Mouse (Mus musculus) limb, embryonic 14.5 days (tissue): Measurements from ENCODE around the gene Tmem42. TPM values are rescaled to one million over a fixed set of nuclear protein-coding genes. Genes with fewer than 3 reads are reported as not detected.

ENCODE experiments used
- ATAC-seq: fragments of 200-750 bp; cut with Nextera tagmentation; 2 replicates; pipeline ENCODE4 v1.8.0; 2017; ENCODE audit warnings: low read depth, moderate number of reproducible peaks, moderate TSS enrichment; ENCODE audit not compliant: low FRiP score
- DNase-seq: peaks from one replicate; pipeline ENCODE4 v3.0.0-alpha.2; 2015; ENCODE audit warnings: low spot score
- H3K27ac ChIP-seq: fragments of 300-500 bp; sonication (generic); replicated peaks from 2 replicates; pipeline ENCODE4 v1.5.1; 2014; ENCODE audit warnings: low read depth, mild to moderate bottlenecking, low read length, moderate library complexity, mixed read lengths
- H3K27me3 ChIP-seq: fragments of 300-500 bp; sonication (generic); 2 replicates; pipeline ENCODE4 v1.6.1; 2014; ENCODE audit warnings: low read length, mixed read lengths; ENCODE audit not compliant: control insufficient read depth, insufficient read depth
- H3K36me3 ChIP-seq: fragments of 300-500 bp; sonication (generic); 2 replicates; pipeline ENCODE4 v1.6.1; 2014; ENCODE audit warnings: mild to moderate bottlenecking, low read length, moderate library complexity, mixed read lengths; ENCODE audit not compliant: control insufficient read depth, insufficient read depth
- H3K4me1 ChIP-seq: fragments of 300-500 bp; sonication (generic); 2 replicates; pipeline ENCODE4 v1.6.1; 2014; ENCODE audit warnings: antibody characterized with exemption, low read length, mixed read lengths; ENCODE audit not compliant: control insufficient read depth, insufficient read depth
- H3K4me2 ChIP-seq: fragments of 300-500 bp; sonication (generic); replicated peaks from 2 replicates; pipeline ENCODE4 v1.6.1; 2014; ENCODE audit warnings: low read depth, mild to moderate bottlenecking, low read length, moderate library complexity; ENCODE audit not compliant: severe bottlenecking
- H3K4me3 ChIP-seq: fragments of 300-500 bp; sonication (generic); replicated peaks from 2 replicates; pipeline ENCODE4 v1.5.1; 2014; ENCODE audit warnings: low read length
- H3K9ac ChIP-seq: fragments of 300-500 bp; sonication (generic); 2 replicates; pipeline ENCODE4 v1.6.1; 2014; ENCODE audit warnings: mild to moderate bottlenecking, low read depth, low read length, moderate library complexity; ENCODE audit not compliant: severe bottlenecking
- H3K9me3 ChIP-seq: fragments of 300-500 bp; sonication (generic); 2 replicates; pipeline ENCODE4 v1.6.1; 2016; ENCODE audit warnings: low read length; ENCODE audit not compliant: control insufficient read depth
- POLR2A ChIP-seq: fragments of 200-500 bp; IDR thresholded peaks from 2 replicates; pipeline ENCODE4 v1.8.0; 2012; ENCODE audit warnings: inconsistent platforms, mild to moderate bottlenecking, moderate library complexity, borderline replicate concordance; ENCODE audit not compliant: insufficient read depth, insufficient read length; ENCODE audit errors: extremely low read depth
- WGBS: fragments of 180-500 bp; shearing (Covaris S2); extraction: QIAGEN DNeasy Blood & Tissue Kit; methylation state at CpG from one replicate; pipeline ENCODE4 v1.1.7; 2014; 5-methylcytosine and 5-hydroxymethylcytosine counted together
- polyA plus RNA-seq, 2 experiments: library from polyadenylated mRNA; depleted of rRNA in 1 of 2; stranded (reverse) in 1 of 2; unstranded in 1 of 2; fragments of >200 nt; fragmentation: Nextera tagmentation in 1 of 2; extraction: Ambion mirVana in 1 of 2; gene quantifications; 2 replicates each; pipeline versions ENCODE4 v1.2.1 to v1.2.3; 2012 to 2014

Gene Tmem42
- polyA plus RNA-seq, 2 experiments: 18.3 to 30.1 TPM

DNA sequence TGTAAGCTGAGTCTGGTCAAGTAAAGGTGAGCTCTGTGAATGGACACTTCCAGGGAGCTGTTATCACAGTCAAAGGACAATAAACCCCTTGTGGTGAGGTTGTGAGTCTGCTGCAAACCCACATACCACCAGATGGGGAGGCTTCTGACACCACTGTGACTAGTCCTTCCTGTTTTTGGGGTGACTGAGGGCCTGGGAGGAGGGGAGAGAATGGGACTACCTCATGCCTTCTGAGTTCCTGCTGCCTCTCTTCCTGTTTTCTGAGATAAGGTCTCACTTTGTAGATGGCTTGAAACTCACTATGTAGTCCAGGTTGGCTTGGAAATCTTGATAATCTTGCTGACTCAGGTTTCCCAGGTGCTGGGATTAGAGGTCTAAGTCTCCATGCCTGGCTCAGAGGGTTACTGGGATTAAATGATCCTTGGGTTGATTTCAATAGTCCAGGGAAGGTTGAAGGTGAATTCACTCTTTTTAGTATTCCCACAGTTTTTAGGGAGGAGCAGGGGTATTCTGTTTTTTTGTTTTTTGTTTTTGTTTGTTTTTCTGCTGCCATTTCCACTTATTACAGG, 37.7 kb downstream of the Tmem42 start:
- Histone ChIP-seq H3K36me3 (no peaks in the 10 kb centered on the region), H3K4me3 (no peak overlapping the region), H3K27ac (no peak overlapping the region), H3K9me3 (no peaks in the 10 kb centered on the region), H3K4me2 (no peak overlapping the region), H3K9ac (no peak overlapping the region), H3K27me3 (no peaks in the 10 kb centered on the region), H3K4me1 (no peaks in the 10 kb centered on the region)
- DNase-seq: no peak
- ATAC-seq: no peak
- TF ChIP-seq POLR2A: no peak

DNA sequence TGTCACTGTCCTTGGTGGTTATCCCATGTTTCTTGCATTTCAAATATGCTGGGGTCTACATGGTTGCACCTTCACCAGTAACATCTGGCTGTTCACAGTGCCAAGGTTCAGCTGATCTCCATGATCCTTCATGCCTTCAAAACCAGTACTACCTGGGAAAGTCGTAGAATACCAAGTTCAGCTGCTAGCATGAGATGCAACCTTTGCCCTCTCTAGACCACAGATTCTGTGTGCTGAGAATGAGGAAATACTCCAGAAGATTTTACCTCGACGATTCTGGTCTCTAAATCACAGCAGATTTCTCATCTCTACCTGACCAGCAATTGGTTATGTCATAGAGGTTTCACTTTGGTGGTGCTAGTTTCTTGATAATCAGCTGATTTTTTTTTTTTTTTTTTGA, 39.0 kb downstream of the Tmem42 start:
- Histone ChIP-seq H3K4me2 (no peak overlapping the region), H3K27me3 (no peaks in the 10 kb centered on the region), H3K9ac (no peak overlapping the region), H3K9me3 (no peaks in the 10 kb centered on the region), H3K36me3 (no peaks in the 10 kb centered on the region), H3K27ac (no peak overlapping the region), H3K4me3 (no peak overlapping the region), H3K4me1 (no peaks in the 10 kb centered on the region)
- no peak for DNase-seq
- ATAC-seq: no peak
- no peak for TF ChIP-seq POLR2A
- 80% methylated on average over 3 of the region's 3 CpGs for WGBS

Other genes with a start within 250 kb of the Tmem42 start
- gene Tcaim, start 215.8 kb upstream of the Tmem42 start, polyA plus RNA-seq (2012; rRNA removed): 6.1 and 6.6 TPM in 2 replicates
- 7.3 and 7.8 TPM in 2 replicates for gene Tcaim, start 215.8 kb upstream of the Tmem42 start, polyA plus RNA-seq (2014; fragmentation: Nextera tagmentation; extraction: Ambion mirVana)
- gene Gm35549, start 177.3 kb upstream of the Tmem42 start, polyA plus RNA-seq (2012; rRNA removed): not detected in 2 replicates
- 0.45 and 0.82 TPM in 2 replicates for gene Gm35549, start 177.3 kb upstream of the Tmem42 start, polyA plus RNA-seq (2014; fragmentation: Nextera tagmentation; extraction: Ambion mirVana)
- 117 and 119 TPM in 2 replicates for gene Zfp445, start 155.3 kb upstream of the Tmem42 start, polyA plus RNA-seq (2012; rRNA removed)
- 60.4 and 65.2 TPM in 2 replicates for gene Zfp445, start 155.3 kb upstream of the Tmem42 start, polyA plus RNA-seq (2014; fragmentation: Nextera tagmentation; extraction: Ambion mirVana)
- gene Zkscan7, start 135.6 kb upstream of the Tmem42 start, polyA plus RNA-seq (2012; rRNA removed): 9.1 and 9.3 TPM in 2 replicates
- gene Zkscan7, start 135.6 kb upstream of the Tmem42 start, polyA plus RNA-seq (2014; fragmentation: Nextera tagmentation; extraction: Ambion mirVana): 2.6 and 3.2 TPM in 2 replicates
- 9.7 and 13.3 TPM in 2 replicates for gene Zfp105, start 98.3 kb upstream of the Tmem42 start, polyA plus RNA-seq (2012; rRNA removed)
- gene Zfp105, start 98.3 kb upstream of the Tmem42 start, polyA plus RNA-seq (2014; fragmentation: Nextera tagmentation; extraction: Ambion mirVana): 17.4 and 18.8 TPM in 2 replicates
- 17.6 and 19.3 TPM in 2 replicates for gene 1110059G10Rik, start 70.3 kb upstream of the Tmem42 start, polyA plus RNA-seq (2012; rRNA removed)
- 34.5 and 38.0 TPM in 2 replicates for gene 1110059G10Rik, start 70.3 kb upstream of the Tmem42 start, polyA plus RNA-seq (2014; fragmentation: Nextera tagmentation; extraction: Ambion mirVana)
- gene Kif15, start 70.3 kb upstream of the Tmem42 start, polyA plus RNA-seq (2012; rRNA removed): 44.9 and 60.3 TPM in 2 replicates
- 36.6 and 39.6 TPM in 2 replicates for gene Kif15, start 70.3 kb upstream of the Tmem42 start, polyA plus RNA-seq (2014; fragmentation: Nextera tagmentation; extraction: Ambion mirVana)
- 0.41 and 0.45 TPM in 2 replicates for gene Tgm4, start 13.4 kb downstream of the Tmem42 start, polyA plus RNA-seq (2012; rRNA removed)
- gene Tgm4, start 13.4 kb downstream of the Tmem42 start, polyA plus RNA-seq (2014; fragmentation: Nextera tagmentation; extraction: Ambion mirVana): 0.47 and 0.59 TPM in 2 replicates
- 63.5 and 101 TPM in 2 replicates for gene Zdhhc3, start 91.9 kb downstream of the Tmem42 start, polyA plus RNA-seq (2012; rRNA removed)
- gene Zdhhc3, start 91.9 kb downstream of the Tmem42 start, polyA plus RNA-seq (2014; fragmentation: Nextera tagmentation; extraction: Ambion mirVana): 58.1 and 61.5 TPM in 2 replicates
- gene Exosc7, start 91.9 kb downstream of the Tmem42 start, polyA plus RNA-seq (2012; rRNA removed): 81.1 and 109 TPM in 2 replicates
- 96.5 and 105 TPM in 2 replicates for gene Exosc7, start 91.9 kb downstream of the Tmem42 start, polyA plus RNA-seq (2014; fragmentation: Nextera tagmentation; extraction: Ambion mirVana)
- 18.1 and 21.0 TPM in 2 replicates for gene Clec3b, start 129.6 kb downstream of the Tmem42 start, polyA plus RNA-seq (2012; rRNA removed)
- 1.1 and 1.6 TPM in 2 replicates for gene Clec3b, start 129.6 kb downstream of the Tmem42 start, polyA plus RNA-seq (2014; fragmentation: Nextera tagmentation; extraction: Ambion mirVana)
- gene Cdcp1, start 194.7 kb downstream of the Tmem42 start, polyA plus RNA-seq (2012; rRNA removed): 6.1 and 7.1 TPM in 2 replicates
- 9.1 and 9.3 TPM in 2 replicates for gene Cdcp1, start 194.7 kb downstream of the Tmem42 start, polyA plus RNA-seq (2014; fragmentation: Nextera tagmentation; extraction: Ambion mirVana)
- gene Tmem158, start 239.4 kb downstream of the Tmem42 start, polyA plus RNA-seq (2012; rRNA removed): 32.0 and 54.9 TPM in 2 replicates
- 19.6 and 24.0 TPM in 2 replicates for gene Tmem158, start 239.4 kb downstream of the Tmem42 start, polyA plus RNA-seq (2014; fragmentation: Nextera tagmentation; extraction: Ambion mirVana)